Mouse (Mus musculus): ENCODE measurements around the gene Kbtbd3.

Gene Kbtbd3

DNA sequence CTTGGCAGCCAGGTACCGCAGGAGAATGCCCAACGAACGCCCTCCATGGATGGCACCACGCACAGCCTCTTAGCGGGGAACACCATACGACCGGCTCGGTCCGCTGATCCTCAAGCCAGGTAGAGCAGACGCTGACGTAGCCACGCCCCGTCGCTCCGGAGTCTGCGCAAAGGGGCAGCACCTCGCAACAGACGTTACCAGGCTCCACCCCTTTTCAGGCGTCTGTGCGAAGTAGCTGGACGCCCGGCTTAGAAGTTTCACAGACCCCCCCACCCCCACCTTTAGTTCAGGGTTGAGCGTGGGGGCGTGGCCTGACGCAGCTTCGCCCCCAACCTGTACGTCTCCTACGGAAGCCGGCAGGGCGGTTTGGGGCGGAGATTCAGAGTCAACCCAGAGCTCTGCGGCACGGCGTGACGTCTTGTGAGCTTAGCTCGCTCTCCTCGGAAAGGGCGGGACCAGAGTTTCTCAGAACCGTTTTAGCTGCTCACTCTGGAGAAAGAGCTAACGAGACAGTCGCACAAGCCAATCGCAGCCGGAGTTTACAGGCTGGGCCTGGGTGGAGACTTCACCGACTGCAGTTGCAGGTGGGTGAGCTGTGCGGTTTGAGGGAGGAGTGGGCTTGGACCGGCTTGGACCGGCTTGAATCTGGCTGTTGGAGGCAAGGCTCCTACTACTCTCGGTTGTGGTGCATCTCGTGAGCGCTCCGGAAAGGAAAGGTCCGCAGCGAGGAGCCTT lies at the start of gene Kbtbd3, which contains the start of gene Aasdhppt:
Gene Kbtbd3 (plus strand): TSS at position 483 of the 735 bp plus-strand sequence.
Gene Aasdhppt (minus strand): TSS at position 121 of the 735 bp plus-strand sequence.
- CTCF ChIA-PET = interaction anchor here in 2 of 4 experiments (0.8 to 1.4 kb wide), 3 partner anchors 133 to 906 kb away, joined by 3 to 4 read pairs (median 3); partner anchors contain the start of gene Cwf19l2 (in 1 of the 2)
- POLR2A ChIA-PET = interaction anchor here (0.6 to 3.5 kb wide), 56 partner anchors 8 to 933 kb away, joined by 3 to 36 read pairs (median 4); partner anchors contain the start of genes Msantd4 (in 4 of the 4), Gucy1a2 (in 3 of the 4) and Cwf19l2 (in 2 of the 4)

DNA sequence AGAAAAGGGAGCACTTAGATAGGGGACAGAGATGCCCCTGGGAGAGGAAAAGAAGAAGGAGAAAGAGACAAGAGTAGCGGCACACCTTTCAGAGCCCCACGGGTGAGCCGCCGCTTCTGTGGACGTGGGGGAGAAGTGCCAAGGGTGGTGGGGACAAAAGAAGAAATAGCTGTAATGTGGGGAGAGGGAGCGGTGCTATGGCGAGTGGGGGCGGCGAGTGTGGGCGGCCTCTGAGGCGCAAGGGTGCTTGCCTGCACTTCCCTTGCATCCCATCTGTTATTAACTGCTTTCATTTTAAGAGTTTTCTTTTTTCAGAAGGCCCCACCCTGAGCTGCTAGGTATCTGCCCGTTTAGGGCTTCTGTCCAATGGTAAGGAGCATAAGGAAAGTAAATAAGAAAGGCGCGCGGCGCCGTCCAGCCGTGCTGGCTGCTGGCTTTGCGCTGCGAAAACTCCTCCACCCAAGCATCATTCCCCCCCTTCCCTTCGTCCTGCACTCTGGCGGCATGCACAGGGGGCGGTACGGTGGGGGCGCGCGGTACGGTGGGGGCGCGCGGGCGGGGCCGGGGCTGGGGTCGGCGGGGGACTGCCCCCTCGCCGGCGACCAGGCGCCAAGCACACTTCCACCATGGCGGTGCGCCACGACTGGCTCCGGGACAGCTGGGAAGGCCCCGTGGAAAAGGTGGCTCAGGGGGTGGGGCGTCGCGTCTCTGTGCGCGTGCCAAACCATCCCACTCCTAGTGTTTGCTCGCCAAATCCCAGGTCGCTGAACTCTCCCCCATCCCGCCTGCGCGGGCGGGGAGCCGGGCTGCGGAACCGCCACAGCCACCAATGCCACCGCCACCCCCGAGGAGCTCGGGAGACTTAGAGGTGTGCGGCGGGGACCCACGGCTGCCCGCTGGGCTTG lies 49.5 kb upstream of the Kbtbd3 start:
- CTCF ChIA-PET = interaction anchor here in 1 of 4 experiments (0.6 kb wide), 1 partner anchor 826 kb away, joined by 5 read pairs; no protein-coding TSS in a partner anchor

DNA sequence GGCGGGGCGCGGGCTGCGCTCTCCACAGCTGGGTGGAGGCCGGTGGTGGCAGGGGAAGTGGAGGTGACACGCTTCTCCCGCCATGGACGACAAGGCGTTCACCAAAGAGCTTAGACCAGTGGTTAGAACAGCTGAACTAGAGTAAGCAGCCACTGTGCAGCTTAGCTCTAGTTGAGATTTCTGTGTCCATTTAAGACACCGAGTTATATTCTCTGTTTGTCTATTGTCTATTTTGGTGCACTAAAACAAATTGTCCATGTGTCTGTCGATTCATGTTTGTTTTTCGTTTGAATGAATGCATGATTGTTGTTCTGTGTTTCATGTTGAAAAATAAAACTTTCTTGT lies 48.9 kb upstream of the Kbtbd3 start:
- POLR2A ChIA-PET = interaction anchor here in 2 of 4 experiments (0.6 to 2.4 kb wide), 4 partner anchors 49 to 389 kb away, joined by 3 to 15 read pairs (median 8); partner anchors contain the start of genes Aasdhppt (in 2 of the 2) and Kbtbd3 (in 2 of the 2)
- CTCF ChIA-PET = no interaction called here

More for the DNA sequence above, 49.5 kb upstream of the Kbtbd3 start:
- POLR2A ChIA-PET = interaction anchor here in 3 of 4 experiments (0.6 to 2.4 kb wide), 4 partner anchors 50 to 528 kb away, joined by 3 to 15 read pairs (median 8); partner anchors contain the start of genes Aasdhppt (in 2 of the 3) and Kbtbd3 (in 2 of the 3)

DNA sequence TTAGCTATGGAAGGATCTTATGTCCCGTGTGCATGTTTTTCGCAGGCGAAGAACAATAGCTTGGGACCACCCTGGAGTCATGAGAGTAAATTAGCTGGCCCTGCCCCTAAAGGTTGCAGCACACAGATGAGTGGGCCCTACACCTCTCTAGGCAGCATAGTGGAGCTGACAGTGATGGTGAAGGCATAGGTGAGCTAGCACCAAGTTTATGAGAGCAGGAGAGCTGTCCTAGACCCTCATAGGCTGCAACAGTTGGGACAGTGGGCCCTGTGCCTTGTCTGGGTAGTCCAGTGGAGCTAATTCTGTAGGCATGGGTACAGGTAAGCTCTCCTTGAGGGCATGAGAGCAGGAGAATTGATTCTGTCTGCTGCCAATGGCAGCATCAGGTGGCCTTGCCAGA lies 42.8 kb upstream of the Kbtbd3 start:
- POLR2A ChIA-PET = interaction anchor here in 1 of 4 experiments (0.6 to 1.1 kb wide), 2 partner anchors 17 to 43 kb away, joined by 3 to 6 read pairs; partner anchors contain the start of genes Aasdhppt and Kbtbd3
- CTCF ChIA-PET = no interaction called here

DNA sequence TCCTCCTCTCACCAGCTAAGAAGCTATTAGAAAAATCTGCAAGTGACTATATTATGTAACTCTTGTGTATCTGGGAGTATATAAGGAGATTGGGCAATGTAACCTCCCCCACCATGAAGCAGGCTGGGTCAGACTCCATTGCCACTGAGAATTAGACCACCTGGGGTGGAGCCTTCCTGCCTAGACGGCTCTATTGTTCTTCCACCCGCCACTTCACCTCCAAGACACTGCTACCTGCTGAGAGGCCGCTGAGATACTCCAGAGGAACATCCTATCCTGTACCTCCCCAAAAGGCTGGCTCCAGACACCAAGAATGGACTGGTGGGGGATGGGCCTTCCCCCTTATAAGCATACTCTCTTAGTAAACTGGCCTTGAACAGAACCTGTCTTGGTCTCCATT lies 25.8 kb upstream of the Kbtbd3 start:
- POLR2A ChIA-PET = interaction anchor here in 2 of 4 experiments (0.6 to 2.0 kb wide), 10 partner anchors 10 to 874 kb away, joined by 3 to 11 read pairs (median 4); partner anchors contain the start of genes Aasdhppt (in 2 of the 2) and Kbtbd3 (in 2 of the 2)
- CTCF ChIA-PET = no interaction called here

DNA sequence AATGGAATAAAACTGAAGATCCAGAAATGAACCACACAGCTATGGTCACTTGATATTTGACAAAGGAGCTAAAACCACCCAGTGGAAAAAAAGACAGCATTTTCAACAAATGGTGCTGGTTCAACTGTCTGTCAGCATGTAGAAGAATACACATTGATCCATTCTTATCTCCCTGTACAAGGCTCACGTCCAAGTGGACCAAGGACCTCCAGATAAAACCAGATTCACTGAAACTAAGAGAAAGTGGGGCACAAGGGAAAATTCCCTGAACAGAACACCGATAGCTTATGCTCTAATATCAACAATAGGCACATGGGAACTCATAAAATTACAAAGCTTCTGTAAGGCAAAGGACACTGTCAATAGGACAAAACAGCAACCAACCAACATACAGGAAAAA lies 9.2 kb upstream of the Kbtbd3 start:
- POLR2A ChIA-PET = interaction anchor here in 3 of 4 experiments (1.0 to 3.8 kb wide), 6 partner anchors 9 to 17 kb away, joined by 3 to 12 read pairs (median 6); partner anchors contain the start of genes Aasdhppt (in 3 of the 3) and Kbtbd3 (in 3 of the 3)
- CTCF ChIA-PET = no interaction called here

DNA sequence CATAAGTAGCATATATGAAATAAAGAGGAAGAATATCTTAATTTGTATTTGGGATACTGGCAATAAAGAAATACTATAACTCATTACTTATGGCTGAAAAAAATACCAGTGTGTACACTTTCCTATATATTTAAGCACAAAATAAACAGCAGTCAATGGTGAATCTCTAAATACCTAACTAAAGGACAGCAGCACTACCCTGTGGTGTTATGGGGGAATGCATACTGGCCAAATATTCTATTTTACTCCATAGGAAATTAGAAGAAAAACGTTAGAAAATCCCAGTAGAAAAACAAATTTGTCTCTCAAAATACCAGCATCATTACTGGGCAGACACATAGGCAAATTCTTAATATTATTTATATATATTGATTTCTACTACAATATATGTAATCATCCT lies 4.8 kb upstream of the Kbtbd3 start:
- ChIA-PET POLR2A (no interaction called here), CTCF (no interaction called here)

DNA sequence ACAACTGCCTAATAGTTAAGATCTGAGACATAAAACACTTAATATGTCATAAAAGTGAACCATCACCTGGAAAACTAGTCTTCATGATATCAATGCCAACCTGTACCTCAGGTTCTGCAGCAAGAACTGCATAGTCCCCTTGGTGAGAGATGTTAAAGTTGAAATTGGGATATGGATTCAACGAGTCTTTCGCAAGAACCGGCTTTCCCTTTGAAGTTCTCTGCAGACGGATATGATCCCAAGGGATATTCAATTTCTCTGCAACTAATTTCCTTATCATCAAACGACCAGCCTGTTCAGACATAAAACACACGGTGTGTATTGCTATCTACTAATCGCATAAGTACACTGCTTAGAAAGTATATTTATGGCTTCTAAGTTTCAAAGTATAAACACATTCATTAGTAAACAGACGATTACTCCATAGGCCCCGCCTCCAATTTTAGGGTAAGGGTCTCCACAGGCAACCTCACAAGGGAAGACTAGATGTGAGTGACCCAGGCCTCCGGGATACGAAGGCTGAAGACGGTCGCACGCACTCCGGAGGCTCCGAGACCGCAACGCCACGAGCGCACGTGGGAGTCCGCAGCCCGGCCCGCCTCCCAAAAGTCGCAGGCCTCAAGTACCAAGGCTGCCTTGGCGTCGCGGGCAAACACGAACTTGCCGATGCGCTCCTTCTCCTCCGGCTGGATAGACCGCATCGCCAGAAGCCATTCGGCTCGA lies 844 bp upstream of the Kbtbd3 start:
- POLR2A ChIA-PET = interaction anchor here (0.7 to 3.5 kb wide), 33 partner anchors 8 to 932 kb away, joined by 3 to 36 read pairs (median 5); partner anchors contain the start of genes Msantd4 (in 4 of the 4), Cwf19l2 (in 1 of the 4) and Gucy1a2 (in 1 of the 4)
- CTCF ChIA-PET = interaction anchor here in 2 of 4 experiments (1.2 to 1.4 kb wide), 2 partner anchors 134 kb away, joined by 3 to 4 read pairs; no protein-coding TSS in a partner anchor

DNA sequence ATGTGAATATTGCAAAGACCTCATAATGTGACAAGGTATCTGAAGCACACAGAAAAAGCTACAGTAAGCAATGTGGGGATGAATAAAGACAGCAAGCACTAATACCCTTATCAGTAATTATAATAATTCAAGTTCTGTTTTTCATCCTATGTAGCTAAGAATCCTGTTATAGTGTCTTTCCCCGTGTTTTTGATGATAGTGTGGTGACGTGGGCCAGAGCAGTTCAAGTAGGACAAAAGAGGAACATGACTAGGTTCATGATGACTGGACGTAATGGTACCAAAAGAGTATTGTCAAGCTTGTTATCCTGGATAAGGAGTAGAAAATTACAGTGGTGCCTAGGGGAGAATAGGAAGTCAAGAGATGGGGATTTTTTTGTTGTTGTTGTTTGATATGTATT lies 1.1 kb downstream of the Kbtbd3 start:
- CTCF ChIA-PET = interaction anchor here in 1 of 4 experiments (0.6 kb wide), 1 partner anchor 515 kb away, joined by 3 read pairs; no protein-coding TSS in a partner anchor
- POLR2A ChIA-PET = interaction anchor here in 3 of 4 experiments (0.6 to 3.5 kb wide), 26 partner anchors 9 to 908 kb away, joined by 3 to 36 read pairs (median 7); partner anchors contain the start of genes Gucy1a2 (in 3 of the 3), Msantd4 (in 3 of the 3) and Cwf19l2 (in 1 of the 3)

DNA sequence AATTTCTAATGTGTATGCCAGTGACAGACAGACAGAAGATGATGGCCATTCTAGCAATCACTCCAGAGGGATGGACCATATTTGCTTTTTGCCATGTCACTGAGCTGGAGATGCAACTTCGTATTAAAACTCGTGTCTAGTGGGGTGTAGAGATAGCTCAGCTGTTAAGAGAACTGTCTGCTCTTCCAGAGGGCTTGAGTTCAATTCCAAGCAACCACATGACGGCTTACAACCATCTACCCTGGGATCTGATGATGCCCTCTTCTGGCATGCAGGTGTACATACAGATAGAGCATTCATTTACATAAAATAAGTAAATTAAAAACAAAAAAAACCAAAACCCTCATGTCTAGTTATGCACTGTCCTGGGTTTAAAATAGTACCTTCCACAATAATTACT lies 1.5 kb downstream of the Kbtbd3 start:
- CTCF ChIA-PET = interaction anchor here in 1 of 4 experiments (0.6 kb wide), 1 partner anchor 515 kb away, joined by 3 read pairs; no protein-coding TSS in a partner anchor
- POLR2A ChIA-PET = interaction anchor here in 3 of 4 experiments (0.8 to 3.5 kb wide), 16 partner anchors 9 to 779 kb away, joined by 3 to 20 read pairs (median 6); partner anchors contain the start of genes Gucy1a2 (in 2 of the 3) and Msantd4 (in 1 of the 3)

DNA sequence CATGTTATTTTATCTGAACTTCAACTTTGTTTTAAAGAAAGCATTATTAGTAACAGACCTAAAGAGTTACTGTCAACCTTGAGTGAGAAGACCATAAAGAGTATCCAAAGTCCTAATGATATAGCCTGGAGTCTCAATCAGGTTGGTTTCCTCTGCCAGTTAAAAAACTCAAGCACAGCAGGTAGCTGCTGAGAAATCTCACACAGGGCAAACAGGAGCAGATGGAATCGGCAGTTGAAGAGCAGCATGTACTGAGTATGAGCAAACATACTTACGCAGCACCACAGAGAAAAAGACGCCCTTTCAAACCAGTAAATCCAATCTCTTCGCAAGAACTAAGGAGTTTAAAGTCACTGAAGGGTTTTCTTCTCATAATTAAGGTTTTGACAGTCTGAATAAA lies 4.3 kb downstream of the Kbtbd3 start:
- CTCF ChIA-PET = no interaction called here
- POLR2A ChIA-PET = no interaction called here

DNA sequence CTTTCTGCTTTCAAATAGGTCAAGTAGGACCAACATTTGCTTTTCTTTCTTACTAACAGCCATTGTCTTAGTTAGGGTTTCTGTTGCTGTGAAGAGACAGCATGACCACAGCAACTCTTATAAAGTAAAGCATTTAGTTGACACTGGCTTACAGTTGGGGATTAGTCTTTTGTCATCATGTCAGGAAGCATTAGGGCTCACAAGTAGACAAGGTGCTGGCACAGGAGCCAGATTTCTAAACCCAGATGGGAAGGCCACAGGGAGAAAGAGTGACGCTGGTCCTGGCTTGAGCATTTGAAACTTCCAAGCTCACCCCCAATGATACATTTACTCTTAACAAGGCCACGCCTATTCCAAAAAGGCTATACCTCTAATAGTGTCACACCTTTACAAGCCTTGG lies 6.1 kb downstream of the Kbtbd3 start:
- POLR2A ChIA-PET = no interaction called here
- CTCF ChIA-PET = no interaction called here

DNA sequence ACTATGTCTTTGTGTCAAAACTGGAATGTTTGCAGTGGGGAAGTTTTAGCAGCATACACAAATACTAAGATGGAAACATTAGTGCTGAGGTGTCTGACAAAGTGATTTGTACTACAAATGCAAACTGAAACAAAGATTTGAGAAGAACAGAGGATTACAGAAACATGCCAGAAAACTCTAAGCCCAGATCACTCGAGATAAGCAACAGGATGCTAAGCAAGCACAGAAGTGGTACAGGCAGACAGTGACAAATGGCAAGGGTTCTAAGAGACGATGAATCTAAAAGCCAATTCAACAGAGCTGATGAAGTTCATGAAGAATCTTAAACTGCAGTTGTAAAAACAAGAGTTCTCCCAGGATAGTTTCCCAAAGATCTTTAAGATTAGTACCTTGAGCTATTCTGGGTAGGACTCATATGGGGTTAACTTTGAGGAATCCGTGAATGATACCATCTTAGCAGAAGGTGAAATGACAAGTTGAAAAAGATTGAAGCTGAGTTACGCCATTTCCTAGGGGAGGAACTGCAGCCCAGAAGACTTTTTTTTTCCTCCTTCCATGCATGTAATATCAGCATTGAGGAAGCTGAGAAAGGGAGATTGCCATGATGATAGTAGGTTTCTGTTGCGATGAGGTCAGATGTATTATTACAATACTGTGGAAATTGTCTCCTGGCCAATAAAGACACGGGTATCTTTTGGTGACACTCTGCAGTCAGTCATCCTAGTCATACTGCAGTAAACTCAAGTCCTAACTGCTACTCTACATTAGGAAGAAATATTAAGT lies 9.5 kb downstream of the Kbtbd3 start:
- ChIA-PET POLR2A (interaction anchor here in 3 of 4 experiments (0.6 to 2.6 kb wide), 4 partner anchors 9 to 785 kb away, joined by 3 to 16 read pairs (median 3); partner anchors contain the start of genes Aasdhppt (in 2 of the 3) and Kbtbd3 (in 2 of the 3)), CTCF (no interaction called here)

DNA sequence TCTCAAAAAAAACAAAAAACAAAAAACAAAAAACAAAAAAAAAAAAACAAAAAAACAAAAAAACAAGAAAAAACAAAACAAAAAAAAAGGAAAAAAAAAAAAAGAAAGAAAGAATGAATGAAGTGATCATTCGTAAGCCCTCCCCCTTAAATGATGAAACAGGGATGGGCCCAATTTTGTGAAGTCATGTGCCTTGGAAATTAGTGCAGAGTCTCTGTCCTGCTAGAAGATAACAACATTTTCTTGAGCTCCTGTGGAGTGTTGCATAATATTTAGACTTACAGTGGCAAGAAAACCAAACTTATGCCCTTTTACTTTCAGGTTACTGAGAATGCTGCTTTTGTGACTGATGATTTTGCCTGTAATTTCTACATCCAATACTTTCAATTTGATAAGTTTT lies 43.5 kb downstream of the Kbtbd3 start:
- ChIA-PET CTCF (no interaction called here), POLR2A (interaction anchor here in 1 of 4 experiments (2.3 kb wide), 1 partner anchor 23 kb away, joined by 6 read pairs; the partner anchor contains the start of gene Msantd4)

DNA sequence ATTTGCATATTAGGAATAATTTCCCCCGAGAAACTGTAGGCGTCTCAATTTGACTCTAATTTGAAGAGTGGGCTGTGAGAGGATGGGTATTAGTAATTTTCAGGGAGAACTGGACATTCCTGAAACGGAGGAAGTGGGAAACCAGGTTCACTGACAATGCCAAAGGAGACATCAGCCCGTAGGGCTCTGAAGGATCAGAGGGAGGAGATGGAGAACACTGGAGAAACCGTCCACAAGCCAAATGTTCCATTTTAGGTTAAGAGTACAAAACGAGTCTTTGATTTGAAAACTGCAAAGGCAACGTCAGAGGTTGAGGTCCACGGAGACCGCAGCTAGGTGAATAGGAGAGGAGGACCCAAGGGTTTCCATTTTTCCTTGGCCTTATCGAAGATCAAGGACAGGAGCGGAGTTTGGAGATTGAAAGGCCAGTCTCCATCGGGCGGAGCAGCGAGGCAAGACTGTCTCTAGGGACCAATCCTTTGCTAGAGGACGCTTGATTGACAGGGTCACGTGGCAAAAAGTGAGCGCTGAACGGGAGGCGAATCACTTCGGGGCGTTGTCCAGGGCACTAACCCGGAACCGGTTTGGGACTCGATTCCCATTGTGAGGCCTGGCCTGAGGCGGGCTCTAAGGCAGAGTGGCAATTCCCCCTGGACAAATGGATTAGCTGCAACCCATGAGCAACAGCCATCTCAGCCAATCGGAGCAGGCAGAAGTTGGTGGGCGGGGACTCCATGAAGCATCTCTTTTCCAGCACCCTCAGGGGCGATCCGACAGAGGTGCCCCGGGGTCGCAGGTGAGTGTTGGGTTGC lies 66.4 kb downstream of the Kbtbd3 start, which contains the start of gene Msantd4:
Gene Msantd4 (plus strand): TSS at position 735 of the 812 bp plus-strand sequence.
- CTCF ChIA-PET = no interaction called here
- POLR2A ChIA-PET = interaction anchor here (0.5 to 2.4 kb wide), 16 partner anchors 8 to 844 kb away, joined by 3 to 36 read pairs (median 4); partner anchors contain the start of genes Aasdhppt (in 4 of the 4), Kbtbd3 (in 4 of the 4) and Gucy1a2 (in 1 of the 4)

DNA sequence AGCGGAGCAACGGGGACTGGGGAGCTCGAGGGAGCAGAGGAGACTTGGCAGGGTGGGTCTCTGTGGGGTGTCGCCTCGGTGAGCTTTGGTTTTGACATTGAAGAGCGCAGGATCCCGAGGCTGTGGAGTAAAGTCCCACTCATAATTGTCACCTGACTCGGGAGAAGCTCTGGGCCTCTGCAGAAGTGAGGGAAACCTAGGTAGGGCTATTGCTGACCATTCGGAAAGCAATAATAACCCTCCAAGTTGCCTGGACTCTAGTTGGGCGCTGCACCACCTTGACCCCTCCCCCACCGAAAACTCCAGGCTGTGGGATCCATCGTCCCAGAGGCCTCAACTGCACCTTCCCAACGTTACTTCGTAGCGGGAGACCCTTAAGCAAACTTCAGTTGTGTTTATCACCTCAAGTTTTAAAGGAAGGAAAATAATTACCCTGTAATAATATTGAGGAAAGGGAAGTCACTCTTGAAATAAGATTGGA lies 67.0 kb downstream of the Kbtbd3 start:
- POLR2A ChIA-PET = interaction anchor here (0.5 to 2.4 kb wide), 16 partner anchors 8 to 845 kb away, joined by 3 to 36 read pairs (median 4); partner anchors contain the start of genes Aasdhppt (in 4 of the 4), Kbtbd3 (in 4 of the 4) and Gucy1a2 (in 1 of the 4)

More for the DNA sequence above, 67.0 kb downstream of the Kbtbd3 start:
- CTCF ChIA-PET = no interaction called here
